In the genomic region with DNA sequence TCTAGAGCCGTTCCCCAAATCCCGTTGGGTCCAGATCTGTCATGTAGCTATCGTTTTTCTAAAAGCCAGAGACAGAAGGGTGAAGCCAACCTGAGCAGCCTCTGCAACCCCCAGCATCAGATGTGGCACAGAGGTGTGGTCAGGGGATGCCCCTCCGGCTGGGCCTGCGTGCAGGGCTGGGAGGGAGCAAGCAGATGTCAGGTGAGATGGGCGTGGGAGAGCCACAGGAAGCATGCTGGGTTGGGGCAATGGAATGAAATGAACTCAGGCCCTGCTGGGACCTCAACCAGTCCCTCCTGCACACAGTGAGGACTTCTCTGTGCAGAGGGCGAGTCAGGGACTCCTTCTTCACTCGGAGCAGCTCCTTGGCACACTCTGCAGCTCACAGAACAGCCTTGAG, we compare ENCODE assay signal across 21 mouse cellular contexts. TPM values are rescaled to one million over a fixed set of nuclear protein-coding genes. Genes with fewer than 3 reads are reported as not detected.
A peak's percentile ranks its signal among the peaks of the same experiment; 100 is the strongest.
DNase-seq lines count a peak whose midpoint lies in the region; ATAC-seq lines count a peak whose summit lies in the region.
"Had no signal": no experiment of that assay in that cellular context is flagged by ENCODE, and none has a peak within 500 bp of the region (broad histone marks: within the 10 kb centered on the region; RNA-seq: fewer than 3 reads in every experiment).

No protein-coding gene starts in this region.

- peak overlapping the region; percentile 98; the same call in 1 of the 2 replicates for H3K27ac ChIP-seq in midbrain, embryonic 12.5 days (replicated peaks)
- H3K27ac ChIP-seq in midbrain, embryonic 11.5 days (ENCODE audit: low read depth, low read length) = no peak overlapping the region
- H3K27ac ChIP-seq in hindbrain, embryonic 16.5 days (ENCODE audit: low read depth, low read length) = no peak overlapping the region; the same call in 1 of the 2 replicates
- H3K27ac ChIP-seq in midbrain, embryonic 16.5 days (ENCODE audit: low read length) = peak overlapping the region; percentile 79; the same call in 1 of the 2 replicates
- H3K27ac ChIP-seq: heart, embryonic 15.5 days; stomach, postnatal 0 days had no signal

- 79% methylated on average over 8 of the region's 8 CpGs for WGBS in midbrain, embryonic 12.5 days
- 79% methylated on average over 8 of the region's 8 CpGs for WGBS in midbrain, embryonic 11.5 days
- WGBS in hindbrain, embryonic 16.5 days = 67% methylated on average over 8 of the region's 8 CpGs
- WGBS in midbrain, embryonic 16.5 days = 85% methylated on average over 8 of the region's 8 CpGs

- peak; percentile 26 to 35 for DNase-seq in cerebellum, postnatal 10 days
- DNase-seq in cerebellum, adult 11 months = no peak
- DNase-seq in midbrain, embryonic 11.5 days (ENCODE audit: low spot score, missing footprints) = no peak
- DNase-seq in retina, postnatal 1 day = no peak
- no peak for DNase-seq in heart, adult 8-10 months (ENCODE audit: low spot score)
- DNase-seq: cerebellum, adult 2 months; kidney, postnatal 14 days; liver; lung, adult 18-20 months; lung, postnatal 36 days; thymus, postnatal 25 days had no signal

- H3K27me3 ChIP-seq in midbrain, embryonic 12.5 days = peaks cover 3% of the 10 kb centered on the region
- no peaks in the 10 kb centered on the region for H3K27me3 ChIP-seq in midbrain, embryonic 11.5 days (ENCODE audit: control insufficient read depth, insufficient read depth, low read length)
- H3K27me3 ChIP-seq in hindbrain, embryonic 16.5 days (replicated peaks; ENCODE audit: control insufficient read depth, insufficient read depth, low read length) = no peaks in the 10 kb centered on the region
- no peaks in the 10 kb centered on the region for H3K27me3 ChIP-seq in midbrain, embryonic 16.5 days (ENCODE audit: control insufficient read depth, insufficient read depth, low read depth, low read length)
- H3K27me3 ChIP-seq: heart, embryonic 15.5 days had no signal

- no peak for ATAC-seq in midbrain, embryonic 12.5 days (ENCODE audit: low FRiP score, low read depth)
- ATAC-seq in midbrain, embryonic 11.5 days (ENCODE audit: low FRiP score) = no peak
- ATAC-seq in hindbrain, embryonic 16.5 days = no peak
- no peak for ATAC-seq in midbrain, embryonic 16.5 days
- ATAC-seq: intestine, postnatal 0 days had no signal

- H3K4me3 ChIP-seq in midbrain, embryonic 12.5 days = no peak overlapping the region
- no peak overlapping the region for H3K4me3 ChIP-seq in midbrain, embryonic 11.5 days (ENCODE audit: low read depth, low read length)
- H3K4me3 ChIP-seq in hindbrain, embryonic 16.5 days (ENCODE audit: low read length) = no peak overlapping the region
- H3K4me3 ChIP-seq in midbrain, embryonic 16.5 days (ENCODE audit: low read depth, low read length) = no peak overlapping the region
- H3K4me3 ChIP-seq: heart, embryonic 15.5 days had no signal

- H3K9ac ChIP-seq in midbrain, embryonic 12.5 days (replicated peaks) = no peak overlapping the region
- no peak overlapping the region for H3K9ac ChIP-seq in midbrain, embryonic 11.5 days (ENCODE audit: low read length)
- H3K9ac ChIP-seq in hindbrain, embryonic 16.5 days (ENCODE audit: low read depth, low read length) = peak overlapping the region; percentile 23; the same call in 1 of the 2 replicates
- H3K9ac ChIP-seq in midbrain, embryonic 16.5 days (ENCODE audit: low read depth, low read length) = peak overlapping the region; percentile 49; the same call in 1 of the 2 replicates
- H3K9ac ChIP-seq: heart, embryonic 15.5 days had no signal

- peaks cover 54% of the 10 kb centered on the region for H3K4me1 ChIP-seq in midbrain, embryonic 12.5 days
- H3K4me1 ChIP-seq in midbrain, embryonic 11.5 days (ENCODE audit: control insufficient read depth, insufficient read depth, low read length) = peaks cover 42% of the 10 kb centered on the region
- peaks cover 51% of the 10 kb centered on the region for H3K4me1 ChIP-seq in hindbrain, embryonic 16.5 days (ENCODE audit: control insufficient read depth, insufficient read depth, low read depth, low read length)
- peaks cover 45% of the 10 kb centered on the region for H3K4me1 ChIP-seq in midbrain, embryonic 16.5 days (ENCODE audit: control insufficient read depth, insufficient read depth, low read length)

- H3K4me2 ChIP-seq in midbrain, embryonic 12.5 days (replicated peaks) = no peak overlapping the region
- H3K4me2 ChIP-seq in midbrain, embryonic 11.5 days = no peak overlapping the region
- no peak overlapping the region for H3K4me2 ChIP-seq in hindbrain, embryonic 16.5 days (ENCODE audit: low read length)
- H3K4me2 ChIP-seq in midbrain, embryonic 16.5 days (ENCODE audit: low read length) = no peak overlapping the region
- H3K4me2 ChIP-seq: heart, embryonic 15.5 days had no signal

- H3K36me3 ChIP-seq in midbrain, embryonic 12.5 days = no peaks in the 10 kb centered on the region
- H3K36me3 ChIP-seq in midbrain, embryonic 11.5 days (ENCODE audit: control insufficient read depth, insufficient read depth, low read length) = no peaks in the 10 kb centered on the region
- H3K36me3 ChIP-seq in hindbrain, embryonic 16.5 days (ENCODE audit: control insufficient read depth, insufficient read depth, low read length) = no peaks in the 10 kb centered on the region
- no peaks in the 10 kb centered on the region for H3K36me3 ChIP-seq in midbrain, embryonic 16.5 days (ENCODE audit: control insufficient read depth, insufficient read depth, low read length)
- H3K36me3 ChIP-seq: heart, embryonic 15.5 days had no signal

- no peaks in the 10 kb centered on the region for H3K9me3 ChIP-seq in midbrain, embryonic 12.5 days
- no peaks in the 10 kb centered on the region for H3K9me3 ChIP-seq in midbrain, embryonic 11.5 days (ENCODE audit: control insufficient read depth, low read length)
- H3K9me3 ChIP-seq in hindbrain, embryonic 16.5 days (ENCODE audit: control insufficient read depth, low read length) = no peaks in the 10 kb centered on the region
- no peaks in the 10 kb centered on the region for H3K9me3 ChIP-seq in midbrain, embryonic 16.5 days (replicated peaks; ENCODE audit: control insufficient read depth, low read length, poor library complexity, severe bottlenecking)
- H3K9me3 ChIP-seq: heart, embryonic 15.5 days had no signal

RNA-seq across cellular contexts. Expression of gene Mxra7, which starts 18.3 kb away (rescaled TPM):
- 44.2 and 45.2 TPM in 2 replicates for polyA plus RNA-seq in midbrain, embryonic 12.5 days (2016; fragmentation: Nextera tagmentation; extraction: Ambion mirVana)
- 27.4 and 31.6 TPM in 2 replicates for polyA plus RNA-seq in midbrain, embryonic 11.5 days (2014; fragmentation: Nextera tagmentation; extraction: Ambion mirVana)
- 33.7 and 37.7 TPM in 2 replicates for polyA plus RNA-seq in hindbrain, embryonic 16.5 days (2015; fragmentation: Nextera tagmentation; extraction: Ambion mirVana)
- polyA plus RNA-seq in midbrain, embryonic 16.5 days (2015; fragmentation: Nextera tagmentation; extraction: Ambion mirVana) = 21.8 and 22.6 TPM in 2 replicates
- 10 to 100 TPM; 14.2 to 20.8 (median 18.2) TPM for total RNA-seq in heart, adult 8-10 months (2022)
- total RNA-seq: monocyte, adult 5-6 weeks; neutrophil, adult 5-6 weeks had no signal

RNA-seq across cellular contexts. Expression of gene Mettl23, which starts 33.6 kb away (rescaled TPM):
- polyA plus RNA-seq in midbrain, embryonic 12.5 days (2016; fragmentation: Nextera tagmentation; extraction: Ambion mirVana) = 71.3 and 72.3 TPM in 2 replicates
- 72.5 and 76.2 TPM in 2 replicates for polyA plus RNA-seq in midbrain, embryonic 11.5 days (2014; fragmentation: Nextera tagmentation; extraction: Ambion mirVana)
- 62.6 and 62.8 TPM in 2 replicates for polyA plus RNA-seq in hindbrain, embryonic 16.5 days (2015; fragmentation: Nextera tagmentation; extraction: Ambion mirVana)
- 65.2 and 67.4 TPM in 2 replicates for polyA plus RNA-seq in midbrain, embryonic 16.5 days (2015; fragmentation: Nextera tagmentation; extraction: Ambion mirVana)
- total RNA-seq in heart, adult 8-10 months (2022) = 10 to 100 TPM; 36.9 to 38.6 (median 38.1) TPM

RNA-seq across cellular contexts. Expression of gene Jmjd6, which starts 33.7 kb away (rescaled TPM):
- 92.8 and 95.2 TPM in 2 replicates for polyA plus RNA-seq in midbrain, embryonic 12.5 days (2016; fragmentation: Nextera tagmentation; extraction: Ambion mirVana)
- polyA plus RNA-seq in midbrain, embryonic 11.5 days (2014; fragmentation: Nextera tagmentation; extraction: Ambion mirVana) = 86.9 and 89.9 TPM in 2 replicates
- polyA plus RNA-seq in hindbrain, embryonic 16.5 days (2015; fragmentation: Nextera tagmentation; extraction: Ambion mirVana) = 67.2 and 70.2 TPM in 2 replicates
- polyA plus RNA-seq in midbrain, embryonic 16.5 days (2015; fragmentation: Nextera tagmentation; extraction: Ambion mirVana) = 66.3 and 73.0 TPM in 2 replicates
- 10 to 100 TPM; 28.5 to 39.4 (median 35.9) TPM for total RNA-seq in heart, adult 8-10 months (2022)

RNA-seq across cellular contexts. Expression of gene St6galnac1, which starts 34.2 kb away (rescaled TPM):
- polyA plus RNA-seq in midbrain, embryonic 12.5 days (2016; fragmentation: Nextera tagmentation; extraction: Ambion mirVana) = not detected in 2 replicates
- not detected in 2 replicates for polyA plus RNA-seq in midbrain, embryonic 11.5 days (2014; fragmentation: Nextera tagmentation; extraction: Ambion mirVana)
- not detected in 2 replicates for polyA plus RNA-seq in hindbrain, embryonic 16.5 days (2015; fragmentation: Nextera tagmentation; extraction: Ambion mirVana)
- 0.09 TPM in 1 of 2 replicates, not detected in the other for polyA plus RNA-seq in midbrain, embryonic 16.5 days (2015; fragmentation: Nextera tagmentation; extraction: Ambion mirVana)
- total RNA-seq in heart, adult 8-10 months (2022) = not detected
- total RNA-seq: monocyte, adult 5-6 weeks had no signal
- polyA plus RNA-seq: cerebellum, adult 2 months; embryonic facial prominence, embryonic 11.5 days; gonadal fat pad, adult 2 months; heart, embryonic 15.5 days; stomach, postnatal 0 days had no signal

RNA-seq across cellular contexts. Expression of gene Mfsd11, which starts 42.7 kb away (rescaled TPM):
- 38.9 and 46.3 TPM in 2 replicates for polyA plus RNA-seq in midbrain, embryonic 12.5 days (2016; fragmentation: Nextera tagmentation; extraction: Ambion mirVana)
- 28.6 and 30.3 TPM in 2 replicates for polyA plus RNA-seq in midbrain, embryonic 11.5 days (2014; fragmentation: Nextera tagmentation; extraction: Ambion mirVana)
- 52.1 and 52.7 TPM in 2 replicates for polyA plus RNA-seq in hindbrain, embryonic 16.5 days (2015; fragmentation: Nextera tagmentation; extraction: Ambion mirVana)
- 56.1 and 56.2 TPM in 2 replicates for polyA plus RNA-seq in midbrain, embryonic 16.5 days (2015; fragmentation: Nextera tagmentation; extraction: Ambion mirVana)
- 10 to 100 TPM; 27.3 to 33.6 (median 29.7) TPM for total RNA-seq in heart, adult 8-10 months (2022)

Comparison
In these comparisons a context has a peak if more than half of its experiments do, and no peak if none do; other contexts are left out.
1. DNase-seq: peak in cerebellum, postnatal 10 days (2 of 2); none in cerebellum, adult 11 months (single experiment), midbrain, embryonic 11.5 days (single experiment), retina, postnatal 1 day (single experiment) and heart, adult 8-10 months (single experiment).
2. H3K27ac ChIP-seq: peak in midbrain, embryonic 12.5 days (single experiment) and midbrain, embryonic 16.5 days (single experiment); none in midbrain, embryonic 11.5 days (single experiment) and hindbrain, embryonic 16.5 days (single experiment).
3. H3K9ac ChIP-seq: peak in hindbrain, embryonic 16.5 days (single experiment) and midbrain, embryonic 16.5 days (single experiment); none in midbrain, embryonic 12.5 days (single experiment) and midbrain, embryonic 11.5 days (single experiment).